Mouse (Mus musculus) liver, embryonic 14.5 days (tissue): ENCODE measurements at regions not wholly inside any gene's neighbourhood (a gene's known extent, or its start where the extent isn't known, plus 50 kb on each side); places are given as distances from the start of the nearest gene placed in this dataset.

ENCODE experiments used
- ATAC-seq: fragments of 200-750 bp; cut with Nextera tagmentation; 2 replicates; pipeline ENCODE4 v1.8.0; 2017; ENCODE audit warnings: moderate number of reproducible peaks, mild to moderate bottlenecking, moderate library complexity; ENCODE audit not compliant: insufficient read depth
- DNase-seq, 3 experiments: peaks; one replicate each; pipeline ENCODE4 v3.0.0-alpha.2; 2012 to 2013; ENCODE audit warnings: low read depth in 3 of 3, low spot score in 3 of 3
- H3K27ac ChIP-seq: fragments of 300-500 bp; sonication (generic); 2 replicates; pipeline ENCODE4 v1.5.1; 2014; ENCODE audit warnings: moderate library complexity, mild to moderate bottlenecking, control low read depth, inconsistent platforms
- H3K27me3 ChIP-seq: fragments of 300-500 bp; sonication (generic); 2 replicates; pipeline ENCODE4 v1.6.1; 2014; ENCODE audit warnings: mild to moderate bottlenecking, low read length, moderate library complexity; ENCODE audit not compliant: control insufficient read depth, insufficient read depth
- H3K36me3 ChIP-seq: fragments of 300-500 bp; sonication (generic); replicated peaks from 2 replicates; pipeline ENCODE4 v1.6.1; 2014; ENCODE audit warnings: low read depth; ENCODE audit not compliant: control insufficient read depth, insufficient read depth
- H3K4me1 ChIP-seq, 2 experiments: fragments of 200-500 bp in 1 of 2; fragments of 300-500 bp in 1 of 2; sonication (generic) in 1 of 2; replicated peaks; 2 replicates each; pipeline ENCODE4 v1.6.1; 2012 to 2014; ENCODE audit warnings: antibody characterized with exemption in 1 of 2, inconsistent platforms in 1 of 2, low read length in 1 of 2; ENCODE audit not compliant: control insufficient read depth in 2 of 2, insufficient read depth in 2 of 2
- H3K4me2 ChIP-seq: fragments of 300-500 bp; sonication (generic); 2 replicates; pipeline ENCODE4 v1.6.1; 2014; ENCODE audit warnings: low read depth, mild to moderate bottlenecking, control low read depth, moderate library complexity
- H3K4me3 ChIP-seq, 2 experiments: fragments of 200-500 bp in 1 of 2; fragments of 300-500 bp in 1 of 2; sonication (generic) in 1 of 2; 2 replicates each; pipeline ENCODE4 v1.5.1; 2012 to 2014; ENCODE audit warnings: low read depth in 2 of 2, low read length in 2 of 2, mild to moderate bottlenecking in 2 of 2, control low read depth in 1 of 2, inconsistent platforms in 1 of 2, moderate library complexity in 1 of 2; ENCODE audit not compliant: insufficient read depth in 1 of 2
- H3K9ac ChIP-seq: fragments of 300-500 bp; sonication (generic); replicated peaks from 2 replicates; pipeline ENCODE4 v1.6.1; 2014; ENCODE audit warnings: mild to moderate bottlenecking, control low read depth, moderate library complexity
- H3K9me3 ChIP-seq: fragments of 300-500 bp; sonication (generic); 2 replicates; pipeline ENCODE4 v1.6.1; 2016; ENCODE audit warnings: low read length, mixed read lengths; ENCODE audit not compliant: control insufficient read depth
- CTCF ChIP-seq: IDR thresholded peaks from 2 replicates; pipeline ENCODE4 v1.5.1; 2016; ENCODE audit warnings: antibody characterized with exemption, low read depth, control low read depth
- EP300 ChIP-seq: IDR thresholded peaks from 2 replicates; pipeline ENCODE4 v1.6.1; 2016; ENCODE audit warnings: antibody characterized with exemption, low read depth
- WGBS: fragments of 180-500 bp; shearing (Covaris S2); extraction: QIAGEN DNeasy Blood & Tissue Kit; methylation state at CpG from one replicate; pipeline ENCODE4 v1.1.7; 2014; ENCODE audit not compliant: insufficient replicate concordance; 5-methylcytosine and 5-hydroxymethylcytosine counted together

DNA sequence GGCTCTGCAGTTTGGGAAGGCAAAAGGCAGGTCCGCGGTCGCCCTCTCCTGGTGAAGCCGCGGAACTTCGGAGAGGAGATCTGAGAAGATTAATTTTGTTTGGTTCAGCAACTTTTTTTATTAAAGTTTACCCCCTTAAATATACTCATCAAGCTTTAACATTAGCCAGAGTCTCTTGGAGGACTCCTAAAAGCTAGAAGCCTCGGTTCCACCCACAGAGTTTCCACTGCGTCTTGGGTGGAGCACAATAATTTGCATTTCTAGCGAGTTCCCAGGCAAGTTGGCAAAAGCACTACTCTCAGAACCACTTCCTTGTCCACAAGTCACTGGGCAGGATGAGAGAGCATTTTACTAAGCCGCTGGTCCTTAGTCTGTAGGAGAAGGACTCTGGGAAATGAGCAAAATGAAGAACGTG, 72.0 kb downstream of the S1pr1 start:
- Histone ChIP-seq H3K9me3 (no peaks in the 10 kb centered on the region), H3K27me3 (no peaks in the 10 kb centered on the region), H3K4me3 (peak overlapping the region; percentile 49 to 61; a peak in 3 of 4 replicates), H3K4me1 (peaks cover 24 to 26% of the 10 kb centered on the region in 2 experiments), H3K27ac (peak overlapping the region; percentile 16; the same call in 1 of the 2 replicates), H3K36me3 (no peaks in the 10 kb centered on the region), H3K4me2 (peak overlapping the region; percentile 76), H3K9ac (peak overlapping the region; percentile 51)
- ATAC-seq = no peak
- TF ChIP-seq EP300 (no peak), CTCF (peak; percentile 98)
- WGBS = 3% methylated on average over 11 of the region's 11 CpGs
- peak; percentile 52 to 66 (median 57) for DNase-seq

DNA sequence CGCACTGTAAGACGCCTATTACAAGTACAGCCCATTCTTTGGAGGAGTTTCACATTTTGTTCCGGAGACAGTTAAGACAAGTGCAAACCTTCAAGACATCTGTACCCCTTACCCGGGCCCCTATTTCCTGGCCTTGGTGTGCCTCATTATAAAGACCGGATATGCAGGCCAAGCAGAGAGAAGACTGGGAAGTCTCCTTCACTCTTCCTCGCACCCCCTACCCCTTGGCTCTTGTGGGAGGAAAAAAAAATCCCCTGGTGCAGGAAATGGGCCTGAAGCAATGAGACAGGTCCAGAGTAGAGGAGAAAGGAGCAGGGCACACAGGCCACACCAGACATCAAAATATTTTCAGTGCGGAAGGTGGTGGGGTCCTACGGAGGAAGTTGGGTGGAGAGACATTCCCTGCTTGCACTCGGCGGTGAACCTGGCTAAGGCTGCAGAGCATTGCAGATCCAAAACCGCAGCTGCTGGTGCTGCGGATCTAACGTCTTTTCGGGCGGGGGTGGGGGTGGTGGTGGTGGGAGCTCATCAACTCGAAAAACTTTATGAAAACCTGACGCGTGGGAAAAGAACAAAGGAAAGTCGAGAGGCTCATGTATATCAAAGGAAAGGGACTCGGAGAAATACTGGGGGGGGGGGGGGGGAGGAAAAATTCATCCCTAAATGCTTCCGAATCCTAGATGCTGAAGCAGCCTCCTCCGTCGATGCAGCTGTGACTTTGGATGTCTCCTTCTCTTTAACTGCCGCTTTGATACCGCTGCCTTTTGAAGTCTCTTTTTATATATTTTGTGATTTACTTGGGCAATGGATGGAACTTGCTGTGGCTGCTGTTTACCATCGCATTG, 72.6 kb downstream of the S1pr1 start:
- under 1% methylated on average over 26 of the region's 26 CpGs for WGBS

DNA sequence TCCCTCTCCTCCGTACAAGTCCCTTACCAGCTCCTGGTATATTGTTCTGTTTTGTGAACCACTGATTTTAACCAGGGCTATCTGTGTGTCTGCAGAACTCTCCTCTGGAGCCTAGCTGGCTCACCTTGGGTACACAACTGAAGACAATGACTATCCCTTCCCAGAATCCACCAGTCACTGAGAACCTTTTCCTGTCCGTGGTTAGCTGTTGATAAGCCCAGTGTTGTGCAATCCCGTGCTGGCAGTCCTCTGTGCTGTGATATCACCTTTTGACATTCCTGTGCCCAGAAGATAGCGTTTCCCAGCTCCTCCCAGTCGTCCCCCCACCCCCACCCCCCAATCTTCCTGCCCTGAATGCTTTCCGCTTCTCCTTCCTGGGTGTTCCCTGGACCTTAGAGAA, 73.5 kb downstream of the S1pr1 start:
- Histone ChIP-seq H3K4me3 (peak overlapping the region in 1 of 2 experiments; percentile 49; a peak in 2 of 4 replicates), H3K27me3 (no peaks in the 10 kb centered on the region), H3K9ac (0 out of 2 replicates have a peak overlapping the region, but pooled peaks have one; percentile 5), H3K9me3 (no peaks in the 10 kb centered on the region), H3K27ac (peak overlapping the region; percentile 62), H3K4me1 (peaks cover 30 to 33% of the 10 kb centered on the region in 2 experiments), H3K4me2 (peak overlapping the region; percentile 76), H3K36me3 (no peaks in the 10 kb centered on the region)
- DNase-seq = peak; percentile 81 to 87 (median 85)
- peak; percentile 95 for ATAC-seq
- TF ChIP-seq EP300 = peak; percentile 97
- TF ChIP-seq CTCF = no peak
- WGBS = under 1% methylated on average over 6 of the region's 6 CpGs

More for the DNA sequence above, 72.6 kb downstream of the S1pr1 start:
- Histone ChIP-seq H3K9ac (peak overlapping the region; percentile 51), H3K4me1 (peaks cover 24 to 26% of the 10 kb centered on the region in 2 experiments), H3K27ac (peak overlapping the region; percentile 62), H3K4me3 (peak overlapping the region; percentile 49 to 61), H3K4me2 (peak overlapping the region; percentile 76), H3K36me3 (no peaks in the 10 kb centered on the region), H3K27me3 (no peaks in the 10 kb centered on the region), H3K9me3 (no peaks in the 10 kb centered on the region)
- DNase-seq (peak in 1 of 3 experiments; percentile 37), ATAC-seq (peak; percentile 51)
- TF ChIP-seq EP300 = no peak

DNA sequence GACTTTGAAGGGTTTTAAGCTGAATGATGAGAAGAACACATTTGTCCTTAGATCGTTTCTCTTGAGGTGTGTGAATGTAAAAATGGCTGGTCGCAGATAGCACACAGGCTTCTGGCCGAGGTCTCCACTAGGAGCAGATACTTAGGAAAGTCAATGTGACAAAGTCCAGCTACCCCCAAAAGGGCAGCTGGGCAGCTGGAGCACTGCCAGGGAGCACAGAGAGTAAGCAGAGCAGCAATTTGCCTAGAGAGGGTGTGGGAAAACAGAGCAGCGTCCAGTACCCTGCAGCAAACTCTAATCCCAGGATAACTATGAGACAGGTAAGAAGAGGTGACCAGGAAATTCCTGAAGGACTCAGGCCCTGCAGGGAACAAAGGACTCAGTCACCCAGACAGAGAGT, 79.4 kb downstream of the S1pr1 start:
- no peaks in the 10 kb centered on the region for H3K9me3 ChIP-seq
- peaks cover 13 to 24% of the 10 kb centered on the region in 2 experiments for H3K4me1 ChIP-seq
- no peak overlapping the region for H3K4me3 ChIP-seq
- DNase-seq = no peak
- no peak overlapping the region for H3K4me2 ChIP-seq
- H3K9ac ChIP-seq = no peak overlapping the region
- no peak for ATAC-seq
- no peaks in the 10 kb centered on the region for H3K36me3 ChIP-seq
- WGBS = 63% methylated on average over 4 of the region's 4 CpGs
- TF ChIP-seq CTCF = no peak
- TF ChIP-seq EP300 = no peak
- H3K27me3 ChIP-seq = no peaks in the 10 kb centered on the region
- no peak overlapping the region for H3K27ac ChIP-seq

DNA sequence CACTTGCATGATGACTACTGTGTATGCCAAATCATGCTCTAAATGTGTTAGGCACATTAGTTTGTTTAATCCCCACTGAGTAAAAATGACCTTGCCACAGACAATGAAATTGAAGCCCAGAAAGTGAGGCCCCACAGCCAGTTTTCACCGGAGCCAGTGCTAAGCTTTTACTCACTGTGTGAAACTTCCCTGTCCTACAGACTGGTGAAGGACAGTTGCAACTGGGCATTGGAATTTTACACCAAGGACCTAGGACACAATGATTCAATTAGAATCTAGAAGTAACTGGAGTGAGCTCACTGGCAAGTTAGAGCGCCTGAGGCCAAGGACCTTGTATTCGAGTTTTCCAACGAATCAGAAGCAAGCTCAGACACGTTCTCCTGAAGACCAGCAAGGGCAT, 79.8 kb downstream of the S1pr1 start:
- peaks cover 13 to 24% of the 10 kb centered on the region in 2 experiments for H3K4me1 ChIP-seq
- 76% methylated on average over 5 of the region's 5 CpGs for WGBS
- ATAC-seq (no peak), DNase-seq (no peak)
- H3K27ac ChIP-seq = no peak overlapping the region
- H3K4me2 ChIP-seq = no peak overlapping the region
- TF ChIP-seq EP300 = no peak
- no peak for TF ChIP-seq CTCF
- H3K4me3 ChIP-seq = no peak overlapping the region
- no peaks in the 10 kb centered on the region for H3K9me3 ChIP-seq
- no peak overlapping the region for H3K9ac ChIP-seq
- H3K36me3 ChIP-seq = no peaks in the 10 kb centered on the region
- H3K27me3 ChIP-seq = no peaks in the 10 kb centered on the region
